Mouse (Mus musculus): Measurements from ENCODE around the gene Klhl32.
A peak's percentile ranks its signal among the peaks of the same experiment; 100 is the strongest.

DNA sequence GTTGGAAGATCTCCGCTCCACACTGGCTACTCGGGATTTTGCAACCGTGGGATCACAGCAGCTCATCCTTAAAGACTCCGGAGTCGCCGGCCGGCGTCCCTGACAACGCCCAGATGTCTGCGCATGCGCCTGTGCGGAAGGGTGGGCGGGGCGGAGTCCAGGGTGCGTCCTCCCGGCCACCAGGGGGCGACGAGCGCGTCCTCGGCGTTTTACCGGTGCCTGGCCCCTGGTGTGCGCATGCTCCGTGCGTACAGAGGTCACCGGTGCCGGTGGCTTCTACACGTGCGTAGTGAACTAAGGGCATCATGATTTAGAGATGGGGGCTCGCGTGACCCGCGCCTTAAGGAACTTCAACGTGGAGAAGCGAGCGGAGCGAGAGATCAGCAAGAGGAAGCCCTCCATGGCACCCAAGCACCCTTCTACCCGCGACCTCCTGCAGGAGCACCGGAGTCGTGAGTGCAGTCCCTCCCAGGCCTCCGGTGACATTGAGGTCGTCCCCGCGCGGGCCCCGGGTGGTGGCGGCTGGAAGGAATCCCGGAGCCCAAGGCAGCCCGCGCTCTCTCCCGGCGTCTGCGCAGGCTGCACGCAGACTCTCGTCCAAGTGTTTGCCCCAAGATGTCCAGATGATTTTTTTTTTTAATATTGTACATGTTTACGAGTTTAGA, 47.1 kb upstream of the Klhl32 start, which contains the start of gene Ndufaf4:
- no peak for TF ChIP-seq SRF (IDR thresholded peaks at IDR 0.05; ENCODE audit: control insufficient read depth, insufficient read length, low read depth)
- TF ChIP-seq POLR2A (IDR thresholded peaks at IDR 0.05; ENCODE audit: insufficient read length, low read depth), result peak; percentile 83
- TF ChIP-seq TCF12 (IDR thresholded peaks at IDR 0.05; ENCODE audit: insufficient read depth, poor library complexity, severe bottlenecking), result no peak
- peak in 1 of 3 experiments; percentile 18 for TF ChIP-seq MYOD1 (IDR thresholded peaks at IDR 0.05; ENCODE audit: control insufficient read depth in 1 of 3, insufficient read length in 2 of 3, low read depth in 2 of 3)
- TF ChIP-seq E2F4 (IDR thresholded peaks at IDR 0.05; ENCODE audit: insufficient read depth), result no peak
- TF ChIP-seq USF1 (IDR thresholded peaks at IDR 0.05; ENCODE audit: low read depth), result no peak
- peak in 1 of 3 experiments; percentile 39 for TF ChIP-seq MYOG (IDR thresholded peaks at IDR 0.05; ENCODE audit: control insufficient read depth in 1 of 3, insufficient read depth in 1 of 3, insufficient read length in 2 of 3, low read depth in 2 of 3)
- TF ChIP-seq REST (IDR thresholded peaks at IDR 0.05; ENCODE audit: insufficient read depth, insufficient read length), result no peak
- peak; percentile 36 for TF ChIP-seq MAX (IDR thresholded peaks at IDR 0.05; ENCODE audit: low read depth)
- TF ChIP-seq POLR2AphosphoS2 (IDR thresholded peaks at IDR 0.05; ENCODE audit: insufficient read length, low read depth), result peak; percentile 61

Measured in myocyte (in vitro differentiated cells).